Mouse (Mus musculus) erythroblast, embryonic 14.5 days (primary cell): ENCODE data around the gene Nav3. TPM values are rescaled to one million over a fixed set of nuclear protein-coding genes. Genes with fewer than 3 reads are reported as not detected.

ENCODE experiments used
- H3K27me3 ChIP-seq: 2 replicates; pipeline ENCODE4 v1.6.1; 2012; ENCODE audit warnings: inconsistent platforms; ENCODE audit not compliant: control insufficient read depth
- H3K36me3 ChIP-seq: 2 replicates; pipeline ENCODE4 v1.6.1; 2012; ENCODE audit warnings: mild to moderate bottlenecking, inconsistent platforms; ENCODE audit not compliant: control insufficient read depth
- H3K4me1 ChIP-seq: 2 replicates; pipeline ENCODE4 v1.6.1; 2012; ENCODE audit warnings: inconsistent platforms; ENCODE audit not compliant: control insufficient read depth
- H3K4me3 ChIP-seq: replicated peaks from 2 replicates; pipeline ENCODE3; 2012; ENCODE audit warnings: moderate library complexity, mild to moderate bottlenecking, inconsistent platforms
- H3K9me3 ChIP-seq: 2 replicates; pipeline ENCODE4 v1.6.1; 2012; ENCODE audit warnings: low read length, inconsistent platforms, mixed read lengths; ENCODE audit not compliant: control insufficient read depth
- GATA1 ChIP-seq: IDR thresholded peaks from 2 replicates; pipeline ENCODE4 v1.6.1; 2012; ENCODE audit warnings: low read length, inconsistent platforms, mixed read lengths
- TAL1 ChIP-seq: IDR thresholded peaks from 3 replicates; pipeline ENCODE4 v1.6.1; 2012; ENCODE audit warnings: low read length, inconsistent platforms, mixed read lengths
- polyA plus RNA-seq: library from polyadenylated mRNA; stranded (reverse); fragments of >175 nt; gene quantifications from 2 replicates; pipeline ENCODE4 v1.2.3, GENCODE M21; 2012

The Nav3 gene
- polyA plus RNA-seq, 1 experiment = not detected

DNA sequence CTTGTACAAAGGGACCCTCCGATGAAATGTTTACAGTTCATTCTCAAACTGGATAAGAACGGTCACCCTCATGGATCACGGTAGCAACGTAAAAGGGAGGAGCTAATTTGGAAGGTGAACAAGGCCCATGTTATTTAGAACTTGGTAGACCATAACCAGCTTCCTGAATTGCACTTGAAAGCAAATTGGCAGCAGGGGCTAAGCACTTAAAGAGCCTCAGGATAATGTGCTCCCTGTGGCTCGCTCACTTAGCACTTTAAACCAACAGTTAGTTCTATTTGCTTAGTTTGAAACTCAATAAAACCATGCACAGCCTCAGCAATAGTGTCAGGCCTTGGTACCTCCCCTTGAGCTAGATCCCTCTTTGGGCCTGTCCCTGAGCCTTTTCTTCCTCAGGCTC, 138.7 kb downstream of the Nav3 start:
- TF ChIP-seq TAL1 = no peak
- no peak for TF ChIP-seq GATA1
- H3K9me3 ChIP-seq = peaks cover 15% of the 10 kb centered on the region

DNA sequence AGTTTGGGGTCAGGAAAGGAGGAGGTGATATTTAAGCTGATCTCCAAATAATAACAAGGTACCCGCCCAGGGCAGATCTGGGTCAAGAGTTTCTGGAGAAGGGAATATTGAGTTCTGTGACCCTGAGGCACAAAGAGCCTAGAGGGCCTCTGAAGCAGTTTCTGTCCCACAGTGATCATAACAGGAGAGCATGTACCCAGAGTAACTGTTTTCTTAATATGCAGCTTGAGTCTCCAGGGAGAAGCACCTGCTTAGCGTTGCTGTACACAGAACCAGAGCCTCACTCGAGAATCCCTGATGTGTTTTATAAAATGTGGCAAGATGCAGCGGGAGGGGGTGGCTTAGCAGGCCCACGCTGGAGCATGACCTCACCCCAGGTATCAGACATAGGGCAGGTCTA, 141.5 kb downstream of the Nav3 start:
- TF ChIP-seq TAL1 = no peak
- no peak for TF ChIP-seq GATA1
- Histone ChIP-seq H3K9me3 (peaks cover 18% of the 10 kb centered on the region), H3K27me3 (no peaks in the 10 kb centered on the region), H3K4me1 (no peaks in the 10 kb centered on the region), H3K36me3 (no peaks in the 10 kb centered on the region), H3K4me3 (no peak overlapping the region)

More for the DNA sequence above, 138.7 kb downstream of the Nav3 start:
- Histone ChIP-seq H3K36me3 (no peaks in the 10 kb centered on the region), H3K4me1 (no peaks in the 10 kb centered on the region), H3K27me3 (no peaks in the 10 kb centered on the region), H3K4me3 (no peak overlapping the region)

GRCm38 (mm10) chr10:110313959-110314358, 142.0 kb downstream of the Nav3 start:
- Histone ChIP-seq H3K4me1 (no peaks in the 10 kb centered on the region), H3K4me3 (no peak overlapping the region), H3K36me3 (no peaks in the 10 kb centered on the region), H3K27me3 (no peaks in the 10 kb centered on the region), H3K9me3 (peaks cover 18% of the 10 kb centered on the region)
- TF ChIP-seq TAL1 (no peak), GATA1 (no peak)

GRCm38 (mm10) chr10:110309511-110309910, 146.5 kb downstream of the Nav3 start:
- Histone ChIP-seq H3K27me3 (no peaks in the 10 kb centered on the region), H3K9me3 (peaks cover 13% of the 10 kb centered on the region), H3K36me3 (no peaks in the 10 kb centered on the region), H3K4me1 (no peaks in the 10 kb centered on the region), H3K4me3 (no peak overlapping the region)
- no peak for TF ChIP-seq TAL1
- TF ChIP-seq GATA1 = no peak

GRCm38 (mm10) chr10:110305609-110306008, 150.4 kb downstream of the Nav3 start:
- H3K4me1 ChIP-seq = no peaks in the 10 kb centered on the region
- TF ChIP-seq TAL1 (no peak), GATA1 (no peak)
- no peaks in the 10 kb centered on the region for H3K27me3 ChIP-seq
- peaks cover 9% of the 10 kb centered on the region for H3K9me3 ChIP-seq
- no peak overlapping the region for H3K4me3 ChIP-seq
- no peaks in the 10 kb centered on the region for H3K36me3 ChIP-seq

GRCm38 (mm10) chr10:110290016-110290623, 165.9 kb downstream of the Nav3 start:
- peaks cover 14% of the 10 kb centered on the region for H3K9me3 ChIP-seq
- H3K4me1 ChIP-seq = no peaks in the 10 kb centered on the region
- H3K27me3 ChIP-seq = no peaks in the 10 kb centered on the region
- no peak overlapping the region for H3K4me3 ChIP-seq
- H3K36me3 ChIP-seq = no peaks in the 10 kb centered on the region
- TF ChIP-seq TAL1 = no peak
- TF ChIP-seq GATA1 = no peak

- Histone ChIP-seq H3K36me3 (no peaks in the 10 kb centered on the region), H3K4me3 (no peak overlapping the region), H3K4me1 (no peaks in the 10 kb centered on the region), H3K9me3 (no peaks in the 10 kb centered on the region; the same call in 1 of the 2 replicates), H3K27me3 (no peaks in the 10 kb centered on the region)
- no peak for TF ChIP-seq GATA1
- TF ChIP-seq TAL1 = no peak
Observed at GRCm38 (mm10) chr10:110283879-110284278, 172.1 kb downstream of the Nav3 start.

- peaks cover 14% of the 10 kb centered on the region for H3K9me3 ChIP-seq
- H3K27me3 ChIP-seq = no peaks in the 10 kb centered on the region; the same call in 1 of the 2 replicates
- H3K4me3 ChIP-seq = no peak overlapping the region
- no peaks in the 10 kb centered on the region for H3K4me1 ChIP-seq
- no peak for TF ChIP-seq TAL1
- no peak for TF ChIP-seq GATA1
- no peaks in the 10 kb centered on the region for H3K36me3 ChIP-seq
Observed at GRCm38 (mm10) chr10:110272818-110273217, 183.2 kb downstream of the Nav3 start.

GRCm38 (mm10) chr10:110270561-110270960, 185.4 kb downstream of the Nav3 start:
- no peak for TF ChIP-seq GATA1
- TF ChIP-seq TAL1 = no peak
- H3K27me3 ChIP-seq = no peaks in the 10 kb centered on the region; the same call in 1 of the 2 replicates

More at GRCm38 (mm10) chr10:110270561-110270960, 185.4 kb downstream of the Nav3 start:
- H3K4me3 ChIP-seq = no peak overlapping the region
- H3K9me3 ChIP-seq = peaks cover 17% of the 10 kb centered on the region
- H3K4me1 ChIP-seq = no peaks in the 10 kb centered on the region
- no peaks in the 10 kb centered on the region for H3K36me3 ChIP-seq
